In genomic region chr9:44724223-44724622, GRCm38 (mm10) we compare ENCODE assay signal across 10 mouse cellular contexts. TPM values are rescaled to one million over a fixed set of nuclear protein-coding genes. Genes with fewer than 3 reads are reported as not detected.
DNase-seq lines count a peak whose midpoint lies in the region; ATAC-seq lines count a peak whose summit lies in the region.
"Had no signal": no experiment of that assay in that cellular context is flagged by ENCODE, and none has a peak within 500 bp of the region (broad histone marks: within the 10 kb centered on the region; RNA-seq: fewer than 3 reads in every experiment).

No protein-coding gene starts in this region.

- no peak overlapping the region for H3K4me2 ChIP-seq in kidney, embryonic 15.5 days
- no peak overlapping the region for H3K4me2 ChIP-seq in midbrain, embryonic 15.5 days

- 71% methylated on average over 6 of the region's 6 CpGs for whole genome bisulfite sequencing in kidney, embryonic 15.5 days
- 34% methylated on average over 6 of the region's 6 CpGs for WGBS in midbrain, embryonic 15.5 days

- peaks cover 86% of the 10 kb centered on the region for H3K4me1 ChIP-seq in kidney, embryonic 15.5 days
- H3K4me1 ChIP-seq in midbrain, embryonic 15.5 days, result peaks cover 66% of the 10 kb centered on the region

- peak; percentile 98 for DNase-seq in heart, adult 11 months
- DNase-seq in heart, adult 8-10 months (ENCODE audit: low spot score), result no peak
- peak; percentile 87 for DNase-seq in brain, adult 2 months (ENCODE audit: low read depth, low spot score)
- DNase-seq in gastrocnemius, postnatal 14 days, result peak; percentile 76
- DNase-seq in thymus, adult 18-20 months, result no peak

- H3K27ac ChIP-seq in kidney, embryonic 15.5 days, result peak overlapping the region; percentile 64
- H3K27ac ChIP-seq in midbrain, embryonic 15.5 days, result peak overlapping the region; percentile 35

- no peak overlapping the region for H3K4me3 ChIP-seq in kidney, embryonic 15.5 days (replicated peaks)
- H3K4me3 ChIP-seq in midbrain, embryonic 15.5 days, result no peak overlapping the region

- H3K36me3 ChIP-seq in kidney, embryonic 15.5 days, result peaks cover 24% of the 10 kb centered on the region
- H3K36me3 ChIP-seq in midbrain, embryonic 15.5 days (replicated peaks), result no peaks in the 10 kb centered on the region

- no peaks in the 10 kb centered on the region for H3K9me3 ChIP-seq in kidney, embryonic 15.5 days (replicated peaks)
- H3K9me3 ChIP-seq in midbrain, embryonic 15.5 days, result no peaks in the 10 kb centered on the region

- no peak for ATAC-seq in kidney, embryonic 15.5 days (replicated peaks; ENCODE audit: low FRiP score)
- ATAC-seq in midbrain, embryonic 15.5 days (replicated peaks), result no peak
- no peak for ATAC-seq in erythroblast, adult 5-6 weeks (replicated peaks; ENCODE audit: low FRiP score, poor library complexity, severe bottlenecking)

- no peaks in the 10 kb centered on the region for H3K27me3 ChIP-seq in kidney, embryonic 15.5 days
- no peaks in the 10 kb centered on the region for H3K27me3 ChIP-seq in midbrain, embryonic 15.5 days (replicated peaks)

- intact Hi-C loops in gastrocnemius, postnatal 14 days (cut with DNase I; ENCODE audit: low total_unique reads), result no loop called here

- no peak overlapping the region for H3K9ac ChIP-seq in kidney, embryonic 15.5 days
- no peak overlapping the region for H3K9ac ChIP-seq in midbrain, embryonic 15.5 days

RNA-seq across cellular contexts. Expression of gene Phldb1, which starts 10.8 kb away (rescaled TPM):
- 100 to 1,000 TPM; 108 to 146 (median 128) TPM for total RNA-seq in heart, adult 8-10 months (2022)
- total RNA-seq in gastrocnemius, postnatal 14 days (2021), result 10 to 100 TPM; 43.8 to 47.6 TPM
- 34.5 and 36.4 TPM in 2 replicates for polyA plus RNA-seq in kidney, embryonic 15.5 days (2015; fragmentation: Nextera tagmentation; extraction: Ambion mirVana)
- polyA plus RNA-seq in midbrain, embryonic 15.5 days (2015; fragmentation: Nextera tagmentation; extraction: Ambion mirVana), result 56.5 and 58.9 TPM in 2 replicates
- total RNA-seq in erythroblast, adult 5-6 weeks (2015; ENCODE audit: low replicate concordance), result 0.42 and 6.1 TPM in 2 replicates
- 2.9 TPM in 2 replicates for total RNA-seq in erythroblast, adult 5-6 weeks (2017; ENCODE audit: low replicate concordance)

RNA-seq across cellular contexts. Expression of gene Arcn1, which starts 43.4 kb away (rescaled TPM):
- 10 to 100 TPM; 79.7 to 89.3 (median 80.9) TPM for total RNA-seq in heart, adult 8-10 months (2022)
- total RNA-seq in gastrocnemius, postnatal 14 days (2021), result 10 to 100 TPM; 65.1 to 69.9 TPM
- 201 and 202 TPM in 2 replicates for polyA plus RNA-seq in kidney, embryonic 15.5 days (2015; fragmentation: Nextera tagmentation; extraction: Ambion mirVana)
- polyA plus RNA-seq in midbrain, embryonic 15.5 days (2015; fragmentation: Nextera tagmentation; extraction: Ambion mirVana), result 134 and 136 TPM in 2 replicates
- 52.6 and 60.4 TPM in 2 replicates for total RNA-seq in erythroblast, adult 5-6 weeks (2015; ENCODE audit: low replicate concordance)
- 66.1 and 94.8 TPM in 2 replicates for total RNA-seq in erythroblast, adult 5-6 weeks (2017; ENCODE audit: low replicate concordance)

RNA-seq across cellular contexts. Expression of gene Ift46, which starts 43.5 kb away (rescaled TPM):
- 10 to 100 TPM; 19.1 to 35.6 (median 22.8) TPM for total RNA-seq in heart, adult 8-10 months (2022)
- total RNA-seq in gastrocnemius, postnatal 14 days (2021), result 10 to 100 TPM; 29.2 to 38.8 TPM
- polyA plus RNA-seq in kidney, embryonic 15.5 days (2015; fragmentation: Nextera tagmentation; extraction: Ambion mirVana), result 99.3 and 105 TPM in 2 replicates
- 168 and 169 TPM in 2 replicates for polyA plus RNA-seq in midbrain, embryonic 15.5 days (2015; fragmentation: Nextera tagmentation; extraction: Ambion mirVana)
- 62.1 and 85.9 TPM in 2 replicates for total RNA-seq in erythroblast, adult 5-6 weeks (2015; ENCODE audit: low replicate concordance)
- 40.4 and 54.4 TPM in 2 replicates for total RNA-seq in erythroblast, adult 5-6 weeks (2017; ENCODE audit: low replicate concordance)

RNA-seq across cellular contexts. Expression of gene Treh, which starts 51.2 kb away (rescaled TPM):
- total RNA-seq in heart, adult 8-10 months (2022), result not detected
- total RNA-seq in gastrocnemius, postnatal 14 days (2021), result not detected
- 0.22 and 0.23 TPM in 2 replicates for polyA plus RNA-seq in kidney, embryonic 15.5 days (2015; fragmentation: Nextera tagmentation; extraction: Ambion mirVana)
- not detected in 2 replicates for polyA plus RNA-seq in midbrain, embryonic 15.5 days (2015; fragmentation: Nextera tagmentation; extraction: Ambion mirVana)
- total RNA-seq in erythroblast, adult 5-6 weeks (2015; ENCODE audit: low replicate concordance), result not detected in 2 replicates
- total RNA-seq in erythroblast, adult 5-6 weeks (2017; ENCODE audit: low replicate concordance), result not detected in 2 replicates
- total RNA-seq: left cerebral cortex, postnatal 10 days had no signal
- polyA plus RNA-seq: stomach, embryonic 14.5 days had no signal

Comparison
In these comparisons a context has a peak if more than half of its experiments do, and no peak if none do; other contexts are left out.
1. DNase-seq: peak in heart, adult 11 months (single experiment), brain, adult 2 months (single experiment) and gastrocnemius, postnatal 14 days (single experiment); none in heart, adult 8-10 months (single experiment) and thymus, adult 18-20 months (0 of 2).
2. RNA of gene Phldb1, which starts 10.8 kb away (total RNA-seq): 108 to 146 TPM in heart, adult 8-10 months and 43.8 to 47.6 TPM in gastrocnemius, postnatal 14 days; 0.42 to 6.1 TPM in erythroblast, adult 5-6 weeks; every median in the first group is over 4 times any median in the second.